Mouse (Mus musculus) midbrain, embryonic 16.5 days (tissue): Measurements from ENCODE around the gene Akap7. TPM values are rescaled to one million over a fixed set of nuclear protein-coding genes. Genes with fewer than 3 reads are reported as not detected.

ENCODE experiments used
- ATAC-seq: fragments of 200-750 bp; cut with Nextera tagmentation; 2 replicates; pipeline ENCODE4 v1.8.0; 2017; ENCODE audit warnings: moderate TSS enrichment
- H3K27ac ChIP-seq: fragments of 300-500 bp; sonication (generic); 2 replicates; pipeline ENCODE4 v1.5.1; 2014; ENCODE audit warnings: mild to moderate bottlenecking, low read length, mixed read lengths
- H3K27me3 ChIP-seq: fragments of 300-500 bp; sonication (generic); 2 replicates; pipeline ENCODE4 v1.6.1; 2014; ENCODE audit warnings: low read depth, low read length, mixed read lengths; ENCODE audit not compliant: control insufficient read depth, insufficient read depth
- H3K36me3 ChIP-seq: fragments of 300-500 bp; sonication (generic); 2 replicates; pipeline ENCODE4 v1.6.1; 2014; ENCODE audit warnings: mild to moderate bottlenecking, low read length, moderate library complexity, mixed read lengths; ENCODE audit not compliant: control insufficient read depth, insufficient read depth
- H3K4me1 ChIP-seq: fragments of 300-500 bp; sonication (generic); 2 replicates; pipeline ENCODE4 v1.6.1; 2014; ENCODE audit warnings: mild to moderate bottlenecking, low read length, mixed read lengths; ENCODE audit not compliant: control insufficient read depth, insufficient read depth
- H3K4me2 ChIP-seq: fragments of 300-500 bp; sonication (generic); 2 replicates; pipeline ENCODE4 v1.6.1; 2014; ENCODE audit warnings: mild to moderate bottlenecking, low read length, mixed read lengths
- H3K4me3 ChIP-seq: fragments of 300-500 bp; sonication (generic); 2 replicates; pipeline ENCODE4 v1.5.1; 2014; ENCODE audit warnings: low read depth, mild to moderate bottlenecking, low read length, moderate library complexity, mixed read lengths
- H3K9ac ChIP-seq: fragments of 300-500 bp; sonication (generic); 2 replicates; pipeline ENCODE4 v1.6.1; 2014; ENCODE audit warnings: low read depth, low read length, mixed read lengths
- H3K9me3 ChIP-seq: fragments of 300-500 bp; sonication (generic); replicated peaks from 2 replicates; pipeline ENCODE4 v1.6.1; 2014; ENCODE audit warnings: mild to moderate bottlenecking, low read length, mixed read lengths; ENCODE audit not compliant: control insufficient read depth, poor library complexity, severe bottlenecking
- WGBS: fragments of 180-500 bp; shearing (Covaris S2); extraction: QIAGEN DNeasy Blood & Tissue Kit; methylation state at CpG from one replicate; pipeline ENCODE4 v1.1.7; 2014; 5-methylcytosine and 5-hydroxymethylcytosine counted together
- polyA plus RNA-seq: library from polyadenylated mRNA; unstranded; fragments of >200 nt; fragmentation: Nextera tagmentation; extraction: Ambion mirVana; gene quantifications from 2 replicates; pipeline ENCODE4 v1.2.1, GENCODE M21; 2015

Gene Akap7
- polyA plus RNA-seq, 1 experiment from 2014 or later, result 63.3 TPM

DNA sequence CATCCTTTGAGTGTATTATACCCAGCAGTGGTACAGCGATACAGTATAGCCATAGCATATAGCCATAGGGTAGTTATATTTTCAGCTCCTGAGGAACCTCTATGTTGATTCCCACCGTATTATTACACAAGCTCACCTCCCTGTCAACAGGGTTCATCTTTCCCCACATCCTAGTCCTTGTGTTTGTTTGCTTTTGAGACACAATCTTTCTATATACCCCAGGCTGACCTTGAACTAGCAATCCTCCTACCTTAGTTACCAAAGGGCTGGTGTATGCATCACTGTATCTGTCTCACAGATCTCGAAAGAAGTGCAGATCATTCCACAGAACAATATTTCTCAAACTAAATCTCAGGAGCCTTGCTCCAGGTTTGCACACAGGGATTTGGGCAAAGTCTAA, 13.9 kb downstream of the Akap7 start:
- no peak overlapping the region for H3K9ac ChIP-seq
- no peak overlapping the region for H3K4me2 ChIP-seq
- no peaks in the 10 kb centered on the region for H3K9me3 ChIP-seq
- H3K27ac ChIP-seq, result no peak overlapping the region
- H3K36me3 ChIP-seq, result no peaks in the 10 kb centered on the region
- H3K4me3 ChIP-seq, result no peak overlapping the region
- no peak for ATAC-seq
- H3K27me3 ChIP-seq, result no peaks in the 10 kb centered on the region
- WGBS, result 95% methylated on average over 3 of the region's 3 CpGs
- peaks cover 13% of the 10 kb centered on the region for H3K4me1 ChIP-seq

DNA sequence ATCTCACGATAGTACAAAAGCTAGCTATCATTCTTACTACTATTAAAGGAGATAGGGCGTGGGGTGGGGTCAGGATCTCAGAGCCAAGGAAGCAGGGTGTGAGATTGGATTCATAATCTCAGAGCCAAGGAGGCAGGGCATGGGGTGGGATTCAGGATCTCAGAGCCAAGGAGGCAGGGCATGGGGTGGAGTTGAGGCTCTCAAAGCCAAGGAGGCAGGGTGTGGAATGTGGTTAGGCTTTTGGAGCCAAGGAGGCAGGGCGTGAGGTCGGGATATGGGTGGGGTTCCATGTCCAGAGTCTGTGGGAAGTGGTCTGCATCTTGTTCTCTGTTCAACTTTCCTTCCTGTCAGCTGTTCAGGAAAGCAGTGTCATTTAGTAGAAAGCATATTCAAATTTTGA, 16.6 kb downstream of the Akap7 start:
- 90% methylated on average over 4 of the region's 4 CpGs for WGBS
- Histone ChIP-seq H3K4me3 (no peak overlapping the region), H3K4me2 (no peak overlapping the region), H3K9me3 (no peaks in the 10 kb centered on the region), H3K27ac (no peak overlapping the region), H3K27me3 (no peaks in the 10 kb centered on the region), H3K9ac (no peak overlapping the region), H3K36me3 (no peaks in the 10 kb centered on the region), H3K4me1 (no peaks in the 10 kb centered on the region)
- no peak for ATAC-seq

DNA sequence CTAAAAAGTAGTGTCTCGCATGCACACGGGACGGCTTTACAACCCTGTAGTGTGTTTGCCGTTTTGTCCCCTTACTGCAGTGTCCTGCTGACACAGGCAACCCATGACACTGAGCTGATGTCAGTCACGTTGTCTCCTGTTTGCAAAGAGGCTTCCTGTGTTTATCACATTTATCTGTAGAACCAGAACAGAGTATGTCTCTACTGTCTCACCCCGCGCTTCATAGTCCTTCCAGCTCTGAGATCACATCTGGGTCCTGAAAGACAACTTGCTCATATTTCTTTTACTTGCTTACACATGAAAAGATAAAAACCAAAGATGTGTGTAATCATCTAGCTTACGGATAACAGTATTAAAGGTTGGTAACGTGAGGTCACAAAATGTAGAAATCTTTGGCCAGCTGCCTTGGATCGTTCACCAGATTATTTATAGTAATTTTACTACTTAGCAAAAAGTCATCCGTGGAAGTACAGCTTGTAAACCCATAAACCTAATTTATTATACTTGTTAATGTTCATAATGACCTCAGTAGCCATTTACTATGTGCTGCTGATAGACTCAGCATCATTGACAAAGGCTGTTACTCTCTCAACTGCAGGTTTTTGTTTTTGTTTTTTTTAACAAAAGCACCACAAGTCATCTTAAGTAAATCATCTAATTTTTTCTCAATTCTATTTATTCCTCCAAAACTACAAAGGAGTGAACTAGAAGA, 22.4 kb downstream of the Akap7 start:
- no peak overlapping the region for H3K9ac ChIP-seq

GRCm38 (mm10) chr10:25284427-25285099, 23.1 kb downstream of the Akap7 start:
- 92% methylated on average over 8 of the region's 8 CpGs for WGBS
- Histone ChIP-seq H3K36me3 (no peaks in the 10 kb centered on the region), H3K4me1 (no peaks in the 10 kb centered on the region), H3K9me3 (no peaks in the 10 kb centered on the region), H3K4me3 (no peak overlapping the region), H3K27ac (no peak overlapping the region), H3K9ac (no peak overlapping the region), H3K4me2 (no peak overlapping the region), H3K27me3 (no peaks in the 10 kb centered on the region)
- no peak for ATAC-seq

More for the DNA sequence above, 22.4 kb downstream of the Akap7 start:
- Histone ChIP-seq H3K36me3 (no peaks in the 10 kb centered on the region), H3K9me3 (no peaks in the 10 kb centered on the region), H3K4me1 (no peaks in the 10 kb centered on the region), H3K4me2 (no peak overlapping the region), H3K27me3 (no peaks in the 10 kb centered on the region), H3K4me3 (no peak overlapping the region), H3K27ac (no peak overlapping the region)
- WGBS, result 93% methylated on average over 11 of the region's 11 CpGs
- ATAC-seq, result no peak

- Histone ChIP-seq H3K9ac (no peak overlapping the region), H3K27ac (no peak overlapping the region), H3K4me3 (no peak overlapping the region), H3K27me3 (no peaks in the 10 kb centered on the region), H3K4me2 (no peak overlapping the region), H3K9me3 (no peaks in the 10 kb centered on the region), H3K4me1 (no peaks in the 10 kb centered on the region), H3K36me3 (no peaks in the 10 kb centered on the region)
- 84% methylated on average over 7 of the region's 7 CpGs for WGBS
- no peak for ATAC-seq
Measured at GRCm38 (mm10) chr10:25283397-25283796, 24.3 kb downstream of the Akap7 start.

DNA sequence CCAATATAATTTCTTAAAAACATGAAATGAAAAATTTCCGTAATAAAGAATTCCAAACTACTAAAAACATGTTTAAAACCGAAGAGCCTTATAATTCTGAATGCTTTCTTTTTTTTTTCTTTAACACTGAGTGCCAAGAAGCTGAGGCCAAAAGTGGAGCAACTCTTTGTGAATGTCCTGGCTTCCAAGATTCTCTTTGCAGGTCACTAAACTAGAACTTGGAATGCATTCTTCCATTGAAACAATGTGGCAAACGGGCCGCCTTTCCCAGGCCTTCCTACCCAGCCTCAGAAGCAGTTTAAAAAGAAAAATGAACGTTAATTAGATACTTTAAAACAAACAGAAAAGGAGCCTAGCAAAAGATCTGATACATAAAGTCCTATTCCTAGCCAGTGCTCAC, 27.5 kb downstream of the Akap7 start:
- WGBS, result 72% methylated on average over 5 of the region's 5 CpGs

DNA sequence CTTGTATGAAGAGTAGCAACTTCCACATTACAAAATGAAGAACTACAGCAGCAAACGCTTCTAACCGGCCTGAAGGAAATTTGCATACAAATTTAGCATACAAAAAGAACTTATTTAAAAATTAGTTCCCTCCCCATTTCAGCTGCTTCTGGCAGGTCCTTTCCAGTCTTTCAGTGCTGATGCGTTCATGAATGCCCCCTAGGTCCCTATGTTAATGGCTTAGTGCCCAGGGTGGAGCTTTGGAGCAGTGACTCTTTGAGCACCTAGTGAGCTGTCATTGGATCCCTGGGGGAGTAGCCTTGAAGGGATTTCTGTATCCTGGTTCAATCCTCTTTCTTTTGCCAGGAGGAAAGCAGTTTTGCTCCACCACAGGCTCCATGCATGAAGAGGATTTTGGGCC, 28.3 kb downstream of the Akap7 start:
- Histone ChIP-seq H3K36me3 (no peaks in the 10 kb centered on the region), H3K9me3 (no peaks in the 10 kb centered on the region), H3K4me2 (no peak overlapping the region), H3K27me3 (no peaks in the 10 kb centered on the region), H3K27ac (no peak overlapping the region), H3K9ac (no peak overlapping the region), H3K4me1 (no peaks in the 10 kb centered on the region), H3K4me3 (no peak overlapping the region)
- 30% methylated on average over 3 of the region's 3 CpGs for WGBS
- ATAC-seq, result no peak

More for the DNA sequence above, 27.5 kb downstream of the Akap7 start:
- H3K27me3 ChIP-seq, result no peaks in the 10 kb centered on the region
- no peak overlapping the region for H3K4me3 ChIP-seq
- no peak overlapping the region for H3K4me2 ChIP-seq
- H3K27ac ChIP-seq, result no peak overlapping the region
- no peaks in the 10 kb centered on the region for H3K36me3 ChIP-seq
- H3K9ac ChIP-seq, result no peak overlapping the region
- no peaks in the 10 kb centered on the region for H3K4me1 ChIP-seq
- ATAC-seq, result no peak
- H3K9me3 ChIP-seq, result no peaks in the 10 kb centered on the region

DNA sequence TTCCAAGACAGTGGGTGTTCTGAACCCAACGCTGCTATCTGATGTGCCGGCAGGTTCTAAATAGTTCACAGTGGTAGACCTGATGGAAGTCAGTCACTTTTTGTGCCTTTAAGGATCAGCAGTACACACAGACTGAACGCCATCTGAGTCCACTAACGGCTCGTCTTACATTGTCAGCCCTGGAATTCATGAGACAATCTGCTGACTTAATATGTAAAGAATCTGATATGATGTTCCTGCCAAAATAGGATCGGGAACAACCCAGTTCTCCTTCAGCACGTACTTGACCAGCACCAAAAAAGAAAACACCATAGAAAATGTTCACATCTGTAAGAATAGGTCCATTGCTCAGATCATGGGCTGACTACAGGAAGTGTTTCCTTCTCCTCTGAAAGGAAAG, 32.2 kb downstream of the Akap7 start:
- no peaks in the 10 kb centered on the region for H3K36me3 ChIP-seq
- no peak overlapping the region for H3K4me3 ChIP-seq
- H3K9me3 ChIP-seq, result no peaks in the 10 kb centered on the region
- H3K27me3 ChIP-seq, result no peaks in the 10 kb centered on the region
- no peak overlapping the region for H3K4me2 ChIP-seq
- no peaks in the 10 kb centered on the region for H3K4me1 ChIP-seq
- ATAC-seq, result no peak
- no peak overlapping the region for H3K9ac ChIP-seq
- 82% methylated on average over 7 of the region's 7 CpGs for WGBS
- no peak overlapping the region for H3K27ac ChIP-seq

DNA sequence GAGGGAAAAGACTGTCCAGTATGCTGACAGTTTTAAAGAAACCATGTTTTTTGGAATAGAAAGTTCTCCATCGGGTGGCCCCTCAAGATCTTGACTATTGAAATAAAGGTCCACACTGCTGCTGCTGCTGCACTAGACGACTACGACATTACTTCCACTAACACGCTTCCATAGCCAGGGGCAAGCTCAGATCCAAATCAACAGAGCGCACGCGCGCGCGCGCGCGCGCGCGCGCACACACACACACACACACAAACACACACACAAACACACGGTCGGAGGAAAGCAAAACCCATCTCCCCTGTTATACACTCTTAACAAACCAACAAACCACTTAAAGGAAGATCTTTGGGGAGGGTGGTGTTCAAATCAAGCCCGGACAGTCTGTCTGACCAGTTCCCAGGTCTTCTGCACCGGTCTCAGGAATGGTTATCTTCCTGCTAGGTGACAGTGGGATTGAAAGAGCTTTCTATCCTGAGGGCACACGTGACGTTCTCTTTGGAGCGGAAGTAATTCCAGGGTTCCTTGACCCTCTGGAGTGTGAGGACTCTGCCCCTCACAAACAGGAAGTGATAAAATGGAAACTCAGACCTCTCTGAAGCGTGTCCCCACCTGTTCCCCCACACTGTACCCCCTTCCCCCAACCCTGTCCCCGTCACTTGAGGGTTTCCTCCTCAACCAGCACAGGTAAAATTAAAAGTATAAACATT, 32.9 kb downstream of the Akap7 start:
- H3K4me3 ChIP-seq, result no peak overlapping the region
- no peaks in the 10 kb centered on the region for H3K27me3 ChIP-seq
- H3K9ac ChIP-seq, result no peak overlapping the region
- H3K4me1 ChIP-seq, result no peaks in the 10 kb centered on the region
- WGBS, result 92% methylated on average over 26 of the region's 26 CpGs
- no peak for ATAC-seq
- no peaks in the 10 kb centered on the region for H3K9me3 ChIP-seq
- H3K27ac ChIP-seq, result no peak overlapping the region
- no peaks in the 10 kb centered on the region for H3K36me3 ChIP-seq
- H3K4me2 ChIP-seq, result no peak overlapping the region
